Mouse (Mus musculus) hindbrain, embryonic 14.5 days (tissue): ENCODE data around the gene Mob3b. TPM values are rescaled to one million over a fixed set of nuclear protein-coding genes. Genes with fewer than 3 reads are reported as not detected.

ENCODE experiments used
- ATAC-seq: fragments of 200-750 bp; cut with Nextera tagmentation; 2 replicates; pipeline ENCODE4 v1.8.0; 2017; ENCODE audit warnings: moderate number of reproducible peaks, mild to moderate bottlenecking, moderate TSS enrichment, moderate library complexity; ENCODE audit not compliant: low FRiP score
- DNase-seq: peaks from one replicate; pipeline ENCODE4 v3.0.0-alpha.2; 2015; ENCODE audit warnings: low spot score
- H3K27ac ChIP-seq: fragments of 300-500 bp; sonication (generic); 2 replicates; pipeline ENCODE4 v1.5.1; 2014; ENCODE audit warnings: mild to moderate bottlenecking, moderate library complexity
- H3K27me3 ChIP-seq: fragments of 300-500 bp; sonication (generic); 2 replicates; pipeline ENCODE4 v1.6.1; 2014; ENCODE audit warnings: mild to moderate bottlenecking, low read length, mixed read lengths; ENCODE audit not compliant: control insufficient read depth, insufficient read depth
- H3K36me3 ChIP-seq: fragments of 300-500 bp; sonication (generic); replicated peaks from 2 replicates; pipeline ENCODE4 v1.6.1; 2014; ENCODE audit not compliant: control insufficient read depth, insufficient read depth
- H3K4me1 ChIP-seq: fragments of 300-500 bp; sonication (generic); replicated peaks from 2 replicates; pipeline ENCODE4 v1.6.1; 2014; ENCODE audit warnings: antibody characterized with exemption, low read length, mixed read lengths; ENCODE audit not compliant: control insufficient read depth, insufficient read depth
- H3K4me2 ChIP-seq: fragments of 300-500 bp; sonication (generic); replicated peaks from 2 replicates; pipeline ENCODE4 v1.6.1; 2014; ENCODE audit warnings: mild to moderate bottlenecking, moderate library complexity
- H3K4me3 ChIP-seq: fragments of 300-500 bp; sonication (generic); replicated peaks from 2 replicates; pipeline ENCODE4 v1.5.1; 2014; ENCODE audit warnings: mild to moderate bottlenecking, low read length
- H3K9ac ChIP-seq: fragments of 300-500 bp; sonication (generic); 2 replicates; pipeline ENCODE4 v1.6.1; 2014
- H3K9me3 ChIP-seq: fragments of 300-500 bp; sonication (generic); 2 replicates; pipeline ENCODE4 v1.6.1; 2016; ENCODE audit warnings: low read length; ENCODE audit not compliant: control insufficient read depth
- WGBS: fragments of 180-500 bp; shearing (Covaris S2); extraction: QIAGEN DNeasy Blood & Tissue Kit; methylation state at CpG from one replicate; pipeline ENCODE4 v1.1.7; 2014; 5-methylcytosine and 5-hydroxymethylcytosine counted together
- polyA plus RNA-seq: library from polyadenylated mRNA; unstranded; fragments of >200 nt; fragmentation: Nextera tagmentation; extraction: Ambion mirVana; gene quantifications from 2 replicates; pipeline ENCODE4 v1.2.1, GENCODE M21; 2014

Mob3b gene
- polyA plus RNA-seq, 1 experiment from 2014 or later: 4.0 TPM

- 43% methylated on average over 22 of the region's 22 CpGs for WGBS
- no peaks in the 10 kb centered on the region for H3K27me3 ChIP-seq
- H3K4me3 ChIP-seq: no peak overlapping the region
- peak overlapping the region; percentile 32; the same call in 1 of the 2 replicates for H3K4me2 ChIP-seq
- no peaks in the 10 kb centered on the region for H3K9me3 ChIP-seq
- no peaks in the 10 kb centered on the region for H3K36me3 ChIP-seq
- DNase-seq (no peak), ATAC-seq (peak; percentile 40)
- peak overlapping the region; percentile 79 for H3K27ac ChIP-seq
- H3K9ac ChIP-seq: peak overlapping the region; percentile 41; the same call in 1 of the 2 replicates
- peaks cover 30% of the 10 kb centered on the region for H3K4me1 ChIP-seq
Measured at GRCm38 (mm10) chr4:34991891-34992865, 165.1 kb downstream of the Mob3b start.

DNA sequence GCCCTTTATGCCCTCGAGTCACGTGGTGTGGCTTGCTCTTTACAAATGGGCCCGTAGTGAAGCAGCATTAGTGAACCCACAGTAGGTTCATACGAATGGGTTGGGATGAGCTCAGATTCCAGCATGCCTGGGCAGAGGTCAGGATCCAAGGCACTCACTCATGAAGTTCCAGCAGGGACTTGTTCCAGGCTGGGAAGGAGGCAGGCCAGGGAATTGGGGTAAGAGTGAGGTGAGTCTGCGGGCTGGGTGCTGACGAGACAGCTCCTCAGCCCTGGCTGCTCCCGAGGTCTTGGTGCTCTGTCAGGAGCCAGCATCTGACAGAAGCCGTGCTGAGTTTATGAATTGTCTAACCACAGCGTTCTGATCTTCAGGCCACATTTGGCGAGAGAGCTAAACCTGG lies 166.2 kb downstream of the Mob3b start:
- Histone ChIP-seq H3K4me3 (no peak overlapping the region), H3K27ac (no peak overlapping the region), H3K27me3 (no peaks in the 10 kb centered on the region), H3K9me3 (no peaks in the 10 kb centered on the region), H3K9ac (no peak overlapping the region), H3K4me2 (no peak overlapping the region), H3K4me1 (peaks cover 30% of the 10 kb centered on the region), H3K36me3 (no peaks in the 10 kb centered on the region)
- ATAC-seq (no peak), DNase-seq (no peak)
- 43% methylated on average over 10 of the region's 10 CpGs for WGBS

GRCm38 (mm10) chr4:34990659-34991058 lies 166.6 kb downstream of the Mob3b start:
- no peak for ATAC-seq
- no peak overlapping the region for H3K4me3 ChIP-seq
- no peak for DNase-seq
- peaks cover 30% of the 10 kb centered on the region for H3K4me1 ChIP-seq
- H3K27ac ChIP-seq: no peak overlapping the region
- H3K9me3 ChIP-seq: no peaks in the 10 kb centered on the region
- H3K4me2 ChIP-seq: no peak overlapping the region
- H3K27me3 ChIP-seq: no peaks in the 10 kb centered on the region
- no peaks in the 10 kb centered on the region for H3K36me3 ChIP-seq
- 83% methylated on average over 9 of the region's 9 CpGs for WGBS
- H3K9ac ChIP-seq: no peak overlapping the region

DNA sequence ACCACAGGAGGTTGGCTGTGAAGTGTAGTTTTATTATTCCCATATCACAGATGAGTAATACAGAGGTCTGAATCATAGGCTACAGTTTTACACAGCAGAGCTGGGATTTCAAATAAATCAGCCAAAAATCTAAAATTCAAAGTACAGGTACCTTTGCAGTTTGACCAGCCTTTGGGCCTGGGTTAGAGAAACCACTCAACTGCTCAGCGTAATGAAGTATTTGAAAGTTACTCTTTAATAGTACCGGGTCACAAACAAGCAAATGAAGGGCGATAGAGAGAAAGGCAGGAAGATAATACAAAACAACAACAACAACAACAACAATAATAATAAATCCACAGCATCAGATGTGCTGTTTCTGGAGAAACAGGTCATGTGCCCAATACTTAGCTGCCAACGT lies 169.7 kb downstream of the Mob3b start:
- H3K9ac ChIP-seq: no peak overlapping the region
- 97% methylated on average over 4 of the region's 4 CpGs for WGBS

GRCm38 (mm10) chr4:34987109-34987508 lies 170.2 kb downstream of the Mob3b start:
- DNase-seq (no peak), ATAC-seq (no peak)
- Histone ChIP-seq H3K9me3 (no peaks in the 10 kb centered on the region), H3K9ac (no peak overlapping the region), H3K4me3 (no peak overlapping the region), H3K4me1 (peaks cover 8% of the 10 kb centered on the region), H3K27ac (no peak overlapping the region), H3K27me3 (no peaks in the 10 kb centered on the region), H3K36me3 (no peaks in the 10 kb centered on the region), H3K4me2 (no peak overlapping the region)
- 94% methylated on average over 12 of the region's 12 CpGs for WGBS

More for the DNA sequence above, 169.7 kb downstream of the Mob3b start:
- DNase-seq: no peak
- Histone ChIP-seq H3K4me1 (peaks cover 13% of the 10 kb centered on the region), H3K4me2 (no peak overlapping the region), H3K27me3 (no peaks in the 10 kb centered on the region), H3K36me3 (no peaks in the 10 kb centered on the region), H3K4me3 (no peak overlapping the region), H3K9me3 (no peaks in the 10 kb centered on the region), H3K27ac (no peak overlapping the region)
- no peak for ATAC-seq

- DNase-seq: no peak
- no peak overlapping the region for H3K9ac ChIP-seq
- H3K27me3 ChIP-seq: no peaks in the 10 kb centered on the region
- no peak overlapping the region for H3K27ac ChIP-seq
- ATAC-seq: no peak
- no peaks in the 10 kb centered on the region for H3K9me3 ChIP-seq
- no peak overlapping the region for H3K4me2 ChIP-seq
- H3K4me3 ChIP-seq: no peak overlapping the region
- 89% methylated on average over 4 of the region's 4 CpGs for WGBS
- H3K36me3 ChIP-seq: no peaks in the 10 kb centered on the region
- H3K4me1 ChIP-seq: peaks cover 11% of the 10 kb centered on the region; the same call in 1 of the 2 replicates
Measured at GRCm38 (mm10) chr4:34986647-34987046, 170.6 kb downstream of the Mob3b start.

DNA sequence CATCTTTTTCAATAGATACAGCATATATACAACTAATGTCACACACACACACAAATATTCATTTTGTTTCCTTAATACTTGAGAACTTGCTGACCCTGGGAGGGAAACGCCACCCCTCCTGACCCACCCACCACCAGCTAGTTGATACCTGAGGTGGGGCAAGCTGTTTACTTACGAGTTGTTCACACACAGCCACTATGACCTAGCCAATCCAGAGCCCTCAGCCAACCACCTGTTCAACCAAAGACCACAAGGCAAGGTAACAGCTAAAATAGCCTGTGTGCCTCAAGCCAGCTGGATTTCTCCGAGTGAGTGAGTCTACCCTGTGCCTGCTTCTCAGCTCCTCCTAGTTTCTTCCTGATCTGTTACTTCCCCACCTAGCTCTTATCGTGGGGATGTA lies 172.9 kb downstream of the Mob3b start:
- ATAC-seq (no peak), DNase-seq (no peak)
- whole genome bisulfite sequencing: 93% methylated on average over 4 of the region's 4 CpGs
- Histone ChIP-seq H3K9me3 (no peaks in the 10 kb centered on the region), H3K4me2 (no peak overlapping the region), H3K27me3 (no peaks in the 10 kb centered on the region), H3K4me1 (peaks cover 9% of the 10 kb centered on the region; the same call in 1 of the 2 replicates), H3K27ac (no peak overlapping the region), H3K9ac (no peak overlapping the region), H3K4me3 (no peak overlapping the region), H3K36me3 (no peaks in the 10 kb centered on the region)

DNA sequence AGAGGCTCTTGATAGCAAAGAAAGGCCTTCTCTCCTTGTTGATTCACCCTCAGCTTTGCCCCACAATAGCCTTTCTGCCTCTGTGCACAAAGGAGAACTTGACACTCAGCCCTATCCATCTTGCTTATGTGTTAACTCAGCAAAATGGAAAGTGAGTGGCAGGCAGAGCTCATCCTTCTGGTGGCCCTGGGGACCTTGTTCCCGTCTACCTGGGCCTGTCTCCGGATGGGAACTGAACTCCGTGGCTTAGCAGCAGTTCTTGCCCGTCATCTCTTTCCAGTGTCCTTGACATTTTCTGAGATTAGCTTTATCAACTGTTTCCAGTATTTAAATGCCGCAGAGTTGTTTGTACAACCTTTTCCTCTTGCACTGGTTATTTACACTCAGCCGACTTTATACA lies 173.8 kb downstream of the Mob3b start:
- H3K4me3 ChIP-seq: no peak overlapping the region
- WGBS: 88% methylated on average over 6 of the region's 6 CpGs
- no peak overlapping the region for H3K27ac ChIP-seq
- H3K9ac ChIP-seq: no peak overlapping the region
- H3K4me2 ChIP-seq: no peak overlapping the region
- DNase-seq (no peak), ATAC-seq (no peak)
- no peaks in the 10 kb centered on the region for H3K9me3 ChIP-seq
- no peaks in the 10 kb centered on the region for H3K27me3 ChIP-seq
- H3K36me3 ChIP-seq: no peaks in the 10 kb centered on the region
- H3K4me1 ChIP-seq: peaks cover 9% of the 10 kb centered on the region; the same call in 1 of the 2 replicates

GRCm38 (mm10) chr4:34981301-34982172 lies 175.7 kb downstream of the Mob3b start:
- Histone ChIP-seq H3K9me3 (no peaks in the 10 kb centered on the region), H3K9ac (no peak overlapping the region), H3K4me2 (no peak overlapping the region), H3K36me3 (no peaks in the 10 kb centered on the region), H3K4me1 (peaks cover 9% of the 10 kb centered on the region; the same call in 1 of the 2 replicates), H3K4me3 (no peak overlapping the region), H3K27ac (no peak overlapping the region), H3K27me3 (no peaks in the 10 kb centered on the region)
- DNase-seq: no peak
- WGBS: 48% methylated on average over 8 of the region's 8 CpGs
- ATAC-seq: peak; percentile 51; the same call in 1 of the 2 replicates
